Mouse (Mus musculus): ENCODE results near the gene Vps11. TPM values are rescaled to one million over a fixed set of nuclear protein-coding genes. Genes with fewer than 3 reads are reported as not detected.

Vps11 gene
- total and polyA plus RNA-seq, 3 experiments, result 13.9 to 15.5 (median 15.3) TPM

GRCm38 (mm10) chr9:44357207-44357606, 4.3 kb downstream of the Vps11 start:
- Histone ChIP-seq H3K9ac (ENCODE audit: low read depth, low read length) (no peak overlapping the region), H3K79me2 (replicated peaks; ENCODE audit: control insufficient read depth, insufficient read depth, low read length) (no peaks in the 10 kb centered on the region), H3K27ac (no peak overlapping the region), H3K4me1 (ENCODE audit: control insufficient read depth, insufficient read depth, low read length) (no peaks in the 10 kb centered on the region), H3K36me3 (ENCODE audit: control insufficient read depth, insufficient read depth, low read length) (no peaks in the 10 kb centered on the region), H3K27me3 (ENCODE audit: control insufficient read depth, insufficient read depth, low read length) (no peaks in the 10 kb centered on the region), H3K4me3 (no peak overlapping the region)
- intact Hi-C loops (cut with DNase I), result loop anchor here (1.0 to 5.0 kb wide), 2 partner anchors 65 to 230 kb away; no protein-coding TSS in a partner anchor
- no peak for DNase-seq
- no peak for TF ChIP-seq POLR2A (IDR thresholded peaks at IDR 0.05; ENCODE audit: insufficient read depth, low read depth, low read length)
- TF ChIP-seq CTCF (IDR thresholded peaks at IDR 0.05), result peak; percentile 74
- 76% methylated on average over 4 of the region's 4 CpGs for WGBS

- H3K27me3 ChIP-seq (ENCODE audit: control insufficient read depth, insufficient read depth, low read length), result no peaks in the 10 kb centered on the region
- WGBS, result 83% methylated on average over 6 of the region's 6 CpGs
- no peak overlapping the region for H3K9ac ChIP-seq (ENCODE audit: low read depth, low read length)
- TF ChIP-seq EP300 (IDR thresholded peaks at IDR 0.05; ENCODE audit: insufficient read depth, low read depth, low read length) (no peak), POLR2A (IDR thresholded peaks at IDR 0.05; ENCODE audit: insufficient read depth, low read depth, low read length) (no peak), CTCF (IDR thresholded peaks at IDR 0.05) (no peak)
- H3K27ac ChIP-seq, result no peak overlapping the region
- DNase-seq, result no peak
- no peaks in the 10 kb centered on the region for H3K4me1 ChIP-seq (ENCODE audit: control insufficient read depth, insufficient read depth, low read length)
- intact Hi-C loops (cut with DNase I), result no loop called here
- no peaks in the 10 kb centered on the region for H3K79me2 ChIP-seq (replicated peaks; ENCODE audit: control insufficient read depth, insufficient read depth, low read length)
- no peak overlapping the region for H3K4me3 ChIP-seq
- no peaks in the 10 kb centered on the region for H3K36me3 ChIP-seq (ENCODE audit: control insufficient read depth, insufficient read depth, low read length)
Measured at GRCm38 (mm10) chr9:44353142-44353541, 8.3 kb downstream of the Vps11 start.

- 88% methylated on average over 10 of the region's 10 CpGs for WGBS
- Histone ChIP-seq H3K36me3 (ENCODE audit: control insufficient read depth, insufficient read depth, low read length) (no peaks in the 10 kb centered on the region), H3K4me3 (no peak overlapping the region), H3K79me2 (replicated peaks; ENCODE audit: control insufficient read depth, insufficient read depth, low read length) (no peaks in the 10 kb centered on the region), H3K9ac (ENCODE audit: low read depth, low read length) (no peak overlapping the region), H3K27ac (no peak overlapping the region), H3K27me3 (ENCODE audit: control insufficient read depth, insufficient read depth, low read length) (no peaks in the 10 kb centered on the region), H3K4me1 (ENCODE audit: control insufficient read depth, insufficient read depth, low read length) (no peaks in the 10 kb centered on the region)
- DNase-seq, result no peak
- no peak for TF ChIP-seq POLR2A (IDR thresholded peaks at IDR 0.05; ENCODE audit: insufficient read depth, low read depth, low read length)
- no peak for TF ChIP-seq EP300 (IDR thresholded peaks at IDR 0.05; ENCODE audit: insufficient read depth, low read depth, low read length)
- no peak for TF ChIP-seq CTCF (IDR thresholded peaks at IDR 0.05)
- intact Hi-C loops (cut with DNase I), result no loop called here
Measured at GRCm38 (mm10) chr9:44352337-44352736, 9.1 kb downstream of the Vps11 start.

GRCm38 (mm10) chr9:44351396-44351795, 10.1 kb downstream of the Vps11 start:
- intact Hi-C loops (cut with DNase I), result no loop called here
- TF ChIP-seq CTCF (IDR thresholded peaks at IDR 0.05) (no peak), EP300 (IDR thresholded peaks at IDR 0.05; ENCODE audit: insufficient read depth, low read depth, low read length) (no peak), POLR2A (IDR thresholded peaks at IDR 0.05; ENCODE audit: insufficient read depth, low read depth, low read length) (no peak)
- H3K79me2 ChIP-seq (replicated peaks; ENCODE audit: control insufficient read depth, insufficient read depth, low read length), result no peaks in the 10 kb centered on the region
- H3K4me1 ChIP-seq (ENCODE audit: control insufficient read depth, insufficient read depth, low read length), result no peaks in the 10 kb centered on the region
- H3K27ac ChIP-seq, result no peak overlapping the region
- H3K36me3 ChIP-seq (ENCODE audit: control insufficient read depth, insufficient read depth, low read length), result no peaks in the 10 kb centered on the region
- no peaks in the 10 kb centered on the region for H3K27me3 ChIP-seq (ENCODE audit: control insufficient read depth, insufficient read depth, low read length)
- no peak overlapping the region for H3K9ac ChIP-seq (ENCODE audit: low read depth, low read length)
- DNase-seq, result no peak
- WGBS, result 95% methylated on average over 4 of the region's 4 CpGs
- H3K4me3 ChIP-seq, result no peak overlapping the region

- intact Hi-C loops (cut with DNase I), result no loop called here
- Histone ChIP-seq H3K4me3 (no peak overlapping the region), H3K36me3 (ENCODE audit: control insufficient read depth, insufficient read depth, low read length) (no peaks in the 10 kb centered on the region), H3K27me3 (ENCODE audit: control insufficient read depth, insufficient read depth, low read length) (no peaks in the 10 kb centered on the region), H3K9ac (ENCODE audit: low read depth, low read length) (no peak overlapping the region), H3K4me1 (ENCODE audit: control insufficient read depth, insufficient read depth, low read length) (no peaks in the 10 kb centered on the region), H3K27ac (no peak overlapping the region), H3K79me2 (replicated peaks; ENCODE audit: control insufficient read depth, insufficient read depth, low read length) (no peaks in the 10 kb centered on the region)
- no peak for DNase-seq
- 99% methylated on average over 4 of the region's 4 CpGs for WGBS
- TF ChIP-seq EP300 (IDR thresholded peaks at IDR 0.05; ENCODE audit: insufficient read depth, low read depth, low read length) (no peak), CTCF (IDR thresholded peaks at IDR 0.05) (peak; percentile 30)
Measured at GRCm38 (mm10) chr9:44348546-44348945, 12.9 kb downstream of the Vps11 start.

GRCm38 (mm10) chr9:44347621-44348020, 13.8 kb downstream of the Vps11 start:
- TF ChIP-seq POLR2A (IDR thresholded peaks at IDR 0.05; ENCODE audit: insufficient read depth, low read depth, low read length), result no peak
- TF ChIP-seq EP300 (IDR thresholded peaks at IDR 0.05; ENCODE audit: insufficient read depth, low read depth, low read length), result no peak
- TF ChIP-seq CTCF (IDR thresholded peaks at IDR 0.05), result no peak
- no peak for DNase-seq
- no peaks in the 10 kb centered on the region for H3K27me3 ChIP-seq (ENCODE audit: control insufficient read depth, insufficient read depth, low read length)
- H3K4me1 ChIP-seq (ENCODE audit: control insufficient read depth, insufficient read depth, low read length), result peaks cover 3% of the 10 kb centered on the region
- H3K9ac ChIP-seq (ENCODE audit: low read depth, low read length), result no peak overlapping the region
- intact Hi-C loops (cut with DNase I), result no loop called here
- no peaks in the 10 kb centered on the region for H3K79me2 ChIP-seq (replicated peaks; ENCODE audit: control insufficient read depth, insufficient read depth, low read length)
- H3K27ac ChIP-seq, result no peak overlapping the region
- no peaks in the 10 kb centered on the region for H3K36me3 ChIP-seq (ENCODE audit: control insufficient read depth, insufficient read depth, low read length)
- WGBS, result 80% methylated on average over 4 of the region's 4 CpGs
- no peak overlapping the region for H3K4me3 ChIP-seq

Data from heart, adult 2 months (tissue).